Mouse (Mus musculus): ENCODE data around the gene Ppp1r2.

Ppp1r2 gene

GRCm38 (mm10) chr16:31290281-31290680, 15.2 kb upstream of the Ppp1r2 start:
- no peak for DNase-seq (ENCODE audit: low read depth)

GRCm38 (mm10) chr16:31287712-31288111, 12.6 kb upstream of the Ppp1r2 start:
- DNase-seq (ENCODE audit: low read depth): no peak

GRCm38 (mm10) chr16:31286801-31287488, 11.9 kb upstream of the Ppp1r2 start:
- no peak for DNase-seq (ENCODE audit: low read depth)

GRCm38 (mm10) chr16:31281981-31282380, 6.9 kb upstream of the Ppp1r2 start:
- DNase-seq (ENCODE audit: low read depth): no peak

- no peak for DNase-seq (ENCODE audit: low read depth)
Observed at GRCm38 (mm10) chr16:31280176-31280575, 5.1 kb upstream of the Ppp1r2 start.

- DNase-seq (ENCODE audit: low read depth): no peak
Observed at GRCm38 (mm10) chr16:31278581-31278980, 3.5 kb upstream of the Ppp1r2 start.

GRCm38 (mm10) chr16:31278081-31278480, 3.0 kb upstream of the Ppp1r2 start:
- DNase-seq (ENCODE audit: low read depth): no peak

- DNase-seq (ENCODE audit: low read depth): no peak
Observed at GRCm38 (mm10) chr16:31276962-31277361, 1.9 kb upstream of the Ppp1r2 start.

GRCm38 (mm10) chr16:31276539-31276938, 1.5 kb upstream of the Ppp1r2 start:
- no peak for DNase-seq (ENCODE audit: low read depth)

GRCm38 (mm10) chr16:31274084-31274483, 993 bp downstream of the Ppp1r2 start:
- DNase-seq (ENCODE audit: low read depth): no peak

- DNase-seq (ENCODE audit: low read depth): no peak
Observed at GRCm38 (mm10) chr16:31266692-31267091, 8.4 kb downstream of the Ppp1r2 start.

- DNase-seq (ENCODE audit: low read depth): no peak
Observed at GRCm38 (mm10) chr16:31256151-31256550, 18.9 kb downstream of the Ppp1r2 start.

- DNase-seq (ENCODE audit: low read depth): no peak
Observed at GRCm38 (mm10) chr16:31255685-31256084, 19.4 kb downstream of the Ppp1r2 start.

- no peak for DNase-seq (ENCODE audit: low read depth)
Observed at GRCm38 (mm10) chr16:31249401-31249800, 25.7 kb downstream of the Ppp1r2 start.

- no peak for DNase-seq (ENCODE audit: low read depth)
Observed at GRCm38 (mm10) chr16:31248717-31249116, 26.4 kb downstream of the Ppp1r2 start.

GRCm38 (mm10) chr16:31247442-31247841, 27.6 kb downstream of the Ppp1r2 start:
- DNase-seq (ENCODE audit: low read depth): no peak

- no peak for DNase-seq (ENCODE audit: low read depth)
Observed at GRCm38 (mm10) chr16:31244053-31244452, 31.0 kb downstream of the Ppp1r2 start.

GRCm38 (mm10) chr16:31241433-31241832, 33.6 kb downstream of the Ppp1r2 start:
- no peak for DNase-seq (ENCODE audit: low read depth)

- no peak for DNase-seq (ENCODE audit: low read depth)
Observed at GRCm38 (mm10) chr16:31240569-31240968, 34.5 kb downstream of the Ppp1r2 start.

- no peak for DNase-seq (ENCODE audit: low read depth)
Observed at GRCm38 (mm10) chr16:31238281-31238680, 36.8 kb downstream of the Ppp1r2 start.

GRCm38 (mm10) chr16:31235457-31236310, 39.4 kb downstream of the Ppp1r2 start:
- DNase-seq (ENCODE audit: low read depth): peak; percentile 75

GRCm38 (mm10) chr16:31234808-31235456, 40.1 kb downstream of the Ppp1r2 start:
- peak; percentile 21 for DNase-seq (ENCODE audit: low read depth)

- DNase-seq (ENCODE audit: low read depth): peak; percentile 16
Observed at GRCm38 (mm10) chr16:31234356-31234755, 40.7 kb downstream of the Ppp1r2 start.
